Mouse (Mus musculus) 416B (cell line): ENCODE measurements around the gene Senp5.
A peak's percentile ranks its signal among the peaks of the same experiment; 100 is the strongest.
"Not testable (repeated sequence)": the region's sequence is repeated elsewhere in the genome, so short reads cannot be mapped to it uniquely, and the experiment has no call there.

Source experiments
- DNase-seq: peaks from one replicate; pipeline ENCODE4 v3.0.0; 2011; ENCODE audit warnings: low read depth

Senp5 gene

GRCm38 (mm10) chr16:32002509-32003477 lies at the start of gene Senp5:
Gene Senp5 (minus strand): TSS chr16:32003287.
- DNase-seq = peak; percentile 93

- DNase-seq = peak; percentile 44
These were observed 39.3 kb upstream of the Senp5 start for GRCm38 (mm10) chr16:32042367-32042766.

- DNase-seq = no peak
These were observed 16.6 kb upstream of the Senp5 start for GRCm38 (mm10) chr16:32019678-32020077.

GRCm38 (mm10) chr16:32010330-32010729 lies 7.2 kb upstream of the Senp5 start:
- DNase-seq = no peak

GRCm38 (mm10) chr16:32009913-32010312 lies 6.8 kb upstream of the Senp5 start:
- DNase-seq = peak; percentile 78

- no peak for DNase-seq
These were observed 5.6 kb upstream of the Senp5 start for GRCm38 (mm10) chr16:32008529-32009293.

GRCm38 (mm10) chr16:32004731-32005130 lies 1.6 kb upstream of the Senp5 start:
- DNase-seq = no peak

DNA sequence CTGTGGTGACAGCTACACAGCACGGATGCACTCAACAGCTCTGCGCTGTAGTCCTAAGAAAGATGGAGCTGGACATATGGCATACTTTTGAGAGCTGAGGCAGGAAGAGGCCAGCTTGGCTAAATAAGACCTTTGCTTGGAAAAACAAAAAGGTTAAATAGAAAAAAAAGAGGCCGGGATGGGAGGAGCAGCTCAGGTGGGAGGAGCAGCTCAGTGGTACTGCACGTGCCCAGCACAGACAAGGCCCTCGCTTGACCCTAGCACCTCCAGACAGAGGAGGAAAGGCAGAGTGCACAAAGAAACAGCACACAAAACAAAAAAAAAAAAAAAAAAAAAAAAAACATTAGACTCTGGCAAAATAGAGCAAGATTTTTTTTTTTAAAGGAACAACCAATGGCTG lies 6.7 kb downstream of the Senp5 start:
- no peak for DNase-seq

GRCm38 (mm10) chr16:31993946-31994345 lies 9.1 kb downstream of the Senp5 start:
- DNase-seq = no peak

GRCm38 (mm10) chr16:31993195-31993594 lies 9.9 kb downstream of the Senp5 start:
- no peak for DNase-seq

DNA sequence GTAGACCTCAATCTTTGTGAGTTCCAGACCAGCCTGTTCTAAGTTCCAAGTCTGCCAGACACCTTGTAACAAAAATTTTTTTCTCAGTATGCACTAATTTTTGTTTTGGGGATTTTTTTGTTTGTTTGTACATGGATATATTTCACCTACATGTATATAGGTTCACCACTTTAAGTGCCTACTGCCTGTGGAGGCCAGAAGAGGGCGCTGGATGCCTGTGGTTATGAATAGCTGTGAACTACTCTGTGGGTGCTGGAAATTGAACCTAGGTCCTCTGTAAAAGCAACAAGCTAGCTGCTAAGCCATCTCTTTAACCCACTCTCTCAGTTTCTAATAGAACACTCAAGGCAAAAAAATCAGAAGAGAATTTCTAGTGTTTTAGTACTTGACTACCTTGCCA lies 11.0 kb downstream of the Senp5 start:
- peak; percentile 49 for DNase-seq

DNA sequence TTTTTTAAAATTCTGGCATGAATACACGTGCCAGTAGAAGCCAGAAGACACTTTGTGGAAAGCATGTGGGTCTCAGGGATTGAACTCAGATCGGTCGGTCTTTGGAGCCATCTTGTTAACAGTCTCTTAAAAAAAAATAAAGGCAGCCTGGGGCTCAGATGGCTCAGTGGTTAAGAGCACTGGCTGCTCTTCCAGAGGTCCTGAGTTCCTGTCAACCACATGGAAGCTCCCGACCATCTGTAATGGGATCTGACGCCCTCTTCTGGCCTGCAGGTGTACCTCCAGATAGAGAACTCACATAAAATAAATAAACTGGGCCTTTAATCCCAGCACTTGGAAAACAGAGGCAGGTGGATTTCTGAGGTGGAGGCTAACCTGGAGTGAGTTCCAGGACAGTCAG lies 22.1 kb downstream of the Senp5 start:
- peak; percentile 28 for DNase-seq

GRCm38 (mm10) chr16:31979501-31979900 lies 23.6 kb downstream of the Senp5 start:
- no peak for DNase-seq

DNA sequence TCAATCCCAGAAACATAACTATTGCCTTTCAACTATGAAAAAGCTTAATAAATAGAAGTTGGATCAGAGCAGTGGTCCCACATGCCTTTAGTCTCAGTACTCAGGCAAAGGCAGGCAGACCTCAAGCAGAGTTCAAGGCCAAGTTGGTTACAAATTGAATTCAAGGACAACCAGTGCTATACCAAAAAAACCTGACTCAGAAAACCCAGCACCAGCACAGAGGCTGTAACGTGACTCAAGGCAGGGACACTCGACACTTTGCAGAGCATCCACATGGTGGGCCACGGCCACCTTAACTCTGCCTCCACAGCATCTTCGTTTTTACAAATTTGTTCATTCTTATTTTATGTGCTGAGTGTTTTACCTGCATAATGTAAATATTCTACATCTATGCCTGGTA lies 27.8 kb downstream of the Senp5 start:
- peak; percentile 42 for DNase-seq

DNA sequence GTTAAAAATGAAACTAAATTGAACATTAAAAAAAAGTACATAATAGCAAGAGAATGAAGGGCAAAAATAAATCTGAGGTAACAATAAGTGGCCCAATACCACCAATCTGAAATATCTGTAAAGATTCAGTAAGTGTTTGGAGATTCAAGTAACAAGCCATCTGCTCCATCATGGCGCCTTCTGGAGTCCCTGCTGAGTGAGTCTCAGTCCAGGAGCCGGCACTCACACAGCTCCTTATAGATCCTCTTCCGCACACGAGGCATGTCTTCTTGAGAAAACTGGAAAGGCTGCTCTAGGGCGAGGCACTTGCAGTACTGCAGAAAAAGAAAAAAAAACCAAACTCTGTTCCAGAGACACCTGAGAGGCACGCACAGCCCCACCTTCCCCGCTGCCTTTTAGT lies 39.9 kb downstream of the Senp5 start:
- DNase-seq = no peak

GRCm38 (mm10) chr16:31948345-31948774 lies 54.7 kb downstream of the Senp5 start, which contains the start of the genes 0610012G03Rik and Ncbp2:
Gene 0610012G03Rik (minus strand): TSS chr16:31948494.
Gene Ncbp2 (plus strand): TSS chr16:31948513.
- DNase-seq = peak; percentile 93

- peak; percentile 51 for DNase-seq
These were observed 55.2 kb downstream of the Senp5 start for GRCm38 (mm10) chr16:31947901-31948316.

- DNase-seq = peak; percentile 70
These were observed 55.8 kb downstream of the Senp5 start for GRCm38 (mm10) chr16:31947333-31947732.

DNA sequence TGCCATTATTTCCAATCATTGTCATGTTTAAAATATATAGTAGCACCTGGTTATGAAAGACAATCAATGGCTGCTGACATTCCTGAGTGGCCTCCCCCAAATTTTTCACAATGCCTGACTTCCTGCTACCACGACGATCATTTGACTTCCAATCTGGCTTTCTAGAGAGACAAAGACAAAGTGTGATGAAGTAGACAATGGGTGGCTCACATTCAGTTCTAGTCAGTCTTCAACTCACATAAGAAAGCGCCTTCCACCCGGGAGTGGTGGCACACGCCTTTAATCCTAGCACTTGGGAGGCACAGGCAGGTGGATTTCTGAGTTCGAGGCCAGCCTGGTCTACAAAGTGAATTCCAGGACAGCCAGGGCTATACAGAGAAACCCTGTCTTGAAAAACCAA lies 57.1 kb downstream of the Senp5 start:
- not testable (repeated sequence) for DNase-seq

- no peak for DNase-seq
These were observed 57.7 kb downstream of the Senp5 start for GRCm38 (mm10) chr16:31945372-31945771.

DNA sequence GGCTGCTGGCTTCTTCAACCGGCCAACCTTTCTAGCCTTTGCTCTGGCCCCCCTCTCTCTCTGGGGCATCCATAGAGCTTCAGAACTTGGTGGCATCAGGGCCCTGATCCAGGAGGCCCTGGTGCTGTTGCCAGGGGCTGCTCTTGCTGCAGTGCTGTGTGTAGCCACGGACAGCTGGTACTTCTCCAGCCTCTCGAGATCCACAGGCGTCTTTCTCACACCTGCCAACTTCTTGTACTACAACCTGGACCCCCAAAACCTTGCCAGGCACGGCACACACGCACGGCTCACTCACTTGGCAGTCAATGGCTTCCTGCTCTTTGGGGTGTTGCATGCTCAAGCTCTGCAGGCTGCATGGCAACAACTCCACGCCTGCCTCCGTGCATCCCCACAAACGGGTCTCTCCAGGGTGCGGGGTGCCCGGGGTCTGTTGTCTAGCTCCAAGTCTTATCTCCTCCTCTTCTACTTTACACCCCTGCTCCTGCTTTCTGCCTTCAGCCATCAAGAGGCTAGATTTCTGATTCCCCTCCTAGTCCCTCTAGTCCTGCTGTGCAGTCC lies 58.3 kb downstream of the Senp5 start:
- DNase-seq = no peak

DNA sequence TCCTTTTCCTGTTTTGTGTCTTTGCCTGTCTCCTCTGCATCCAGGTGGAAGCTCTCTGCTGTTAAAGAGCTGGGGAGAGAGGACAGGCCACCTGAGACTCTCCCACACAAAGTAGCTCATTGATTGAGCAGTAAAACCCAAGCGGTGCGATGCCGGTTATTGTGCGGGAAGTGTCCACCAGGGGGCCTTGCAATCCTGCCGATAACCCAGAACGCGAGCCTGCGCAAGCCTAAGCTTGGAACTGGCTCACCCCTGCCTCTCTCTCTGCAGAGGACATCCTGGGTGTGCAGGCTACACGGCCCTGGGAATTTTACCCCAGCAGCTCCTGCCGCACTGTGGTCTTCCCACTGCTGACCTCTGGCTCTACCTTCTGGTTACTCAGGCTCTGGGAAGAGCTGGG lies 59.1 kb downstream of the Senp5 start:
- peak; percentile 66 for DNase-seq
